Mouse (Mus musculus): ENCODE results near the gene Dock6.

DNA sequence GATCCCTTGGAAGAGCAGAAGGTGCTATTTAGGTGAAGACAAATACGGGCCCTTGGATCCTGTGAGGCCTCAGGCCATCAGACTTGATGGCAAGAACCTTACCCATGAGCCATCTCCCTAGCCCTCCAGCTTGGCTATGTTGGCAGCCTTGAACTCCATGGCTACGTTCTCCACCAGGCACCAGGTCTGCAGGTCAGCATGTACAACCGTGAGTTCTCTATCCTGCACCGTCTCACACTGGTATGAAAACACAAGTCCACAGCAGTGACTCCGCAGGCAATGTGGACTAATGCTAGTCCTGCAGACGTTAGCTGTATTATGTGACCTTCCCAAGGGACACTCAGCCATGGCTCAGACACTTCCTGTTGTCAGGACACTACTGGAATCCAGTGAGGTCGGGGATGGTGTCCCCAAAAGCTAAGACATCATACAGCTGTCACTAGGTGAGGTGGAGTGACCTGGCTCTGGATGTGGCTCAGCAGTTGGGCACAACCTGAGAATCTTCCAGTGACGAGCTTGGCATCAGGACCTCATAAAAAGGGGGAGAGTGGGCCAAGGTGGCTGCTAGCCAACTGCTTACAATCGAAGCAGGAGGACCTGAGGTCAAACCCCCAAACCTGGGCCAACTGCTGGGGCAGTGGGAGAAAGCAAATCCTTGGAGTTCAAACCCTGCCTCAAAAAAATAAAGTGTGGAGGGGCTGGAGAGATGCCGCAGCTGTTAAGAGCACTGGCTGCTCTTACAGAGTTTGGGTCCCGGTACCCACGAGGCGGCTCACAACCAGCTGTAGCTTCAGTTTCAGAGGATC lies 97.7 kb downstream of the Dock6 start:
- TF ChIP-seq CTCF (conservative IDR thresholded peaks at IDR 0.05; ENCODE audit: low read length): no peak
- TF ChIP-seq POU5F1 (IDR thresholded peaks at IDR 0.05; ENCODE audit: borderline replicate concordance, low read length): no peak

Measured in E14TG2a.4 (cell line).